Mouse (Mus musculus) kidney, adult 2 months (tissue): ENCODE measurements around the gene Rras. TPM values are rescaled to one million over a fixed set of nuclear protein-coding genes. Genes with fewer than 3 reads are reported as not detected.

Experiments used
- DNase-seq: peaks from one replicate; pipeline ENCODE4 v3.0.0; 2021
- H3K27ac ChIP-seq: fragments of 200-500 bp; 2 replicates; pipeline ENCODE4 v1.5.1; 2012; ENCODE audit warnings: low read depth, low read length, control low read depth, inconsistent platforms; ENCODE audit not compliant: insufficient read depth
- H3K27me3 ChIP-seq: fragments of 200-500 bp; replicated peaks from 2 replicates; pipeline ENCODE4 v1.6.1; 2012; ENCODE audit warnings: mild to moderate bottlenecking, moderate library complexity, low read length, inconsistent platforms; ENCODE audit not compliant: control insufficient read depth, insufficient read depth
- H3K36me3 ChIP-seq: fragments of 200-500 bp; 2 replicates; pipeline ENCODE4 v1.6.1; 2012; ENCODE audit warnings: mild to moderate bottlenecking, moderate library complexity, low read length, inconsistent platforms; ENCODE audit not compliant: control insufficient read depth, insufficient read depth
- H3K4me1 ChIP-seq: fragments of 200-500 bp; 2 replicates; pipeline ENCODE4 v1.6.1; 2011; ENCODE audit warnings: low read length; ENCODE audit not compliant: control insufficient read depth, insufficient read depth
- H3K4me3 ChIP-seq: fragments of 200-500 bp; 2 replicates; pipeline ENCODE4 v1.5.1; 2011; ENCODE audit warnings: mild to moderate bottlenecking, low read depth, low read length, control low read depth; ENCODE audit not compliant: insufficient read depth
- CTCF ChIP-seq: fragments of 200-500 bp; conservative IDR thresholded peaks from 2 replicates; pipeline ENCODE4 v1.5.1; 2011; ENCODE audit warnings: low read depth, mild to moderate bottlenecking, control low read depth, low read length, moderate library complexity, mixed read lengths; ENCODE audit not compliant: insufficient read depth, insufficient read length
- POLR2A ChIP-seq: fragments of 200-500 bp; IDR thresholded peaks from one replicate; pipeline ENCODE4 v1.6.1; 2011; ENCODE audit warnings: low read depth, low read length, control low read depth
- WGBS: fragments of 180-500 bp; shearing (Covaris S2); methylation state at CpG from one replicate; pipeline ENCODE4 v1.1.7; 2018; 5-methylcytosine and 5-hydroxymethylcytosine counted together
- polyA plus RNA-seq: library from polyadenylated mRNA; depleted of rRNA; stranded (reverse); fragments of >200 nt; gene quantifications from 2 replicates; pipeline ENCODE4 v1.2.3, GENCODE M21; 2012

Gene Rras
- polyA plus RNA-seq, 1 experiment, result 82.3 TPM

GRCm38 (mm10) chr7:45025601-45026220 lies 8.0 kb downstream of the Rras start:
- TF ChIP-seq CTCF, result no peak
- TF ChIP-seq POLR2A, result no peak
- no peak for DNase-seq
- WGBS, result 66% methylated on average over 8 of the region's 8 CpGs
- no peaks in the 10 kb centered on the region for H3K27me3 ChIP-seq
- H3K27ac ChIP-seq, result no peak overlapping the region
- H3K36me3 ChIP-seq, result peaks cover 1% of the 10 kb centered on the region
- H3K4me3 ChIP-seq, result no peak overlapping the region
- H3K4me1 ChIP-seq, result no peaks in the 10 kb centered on the region

GRCm38 (mm10) chr7:45026256-45026655 lies 8.5 kb downstream of the Rras start:
- H3K27ac ChIP-seq, result no peak overlapping the region
- no peak for TF ChIP-seq POLR2A
- no peak for TF ChIP-seq CTCF
- no peaks in the 10 kb centered on the region for H3K27me3 ChIP-seq
- H3K4me3 ChIP-seq, result no peak overlapping the region
- peaks cover 1% of the 10 kb centered on the region for H3K36me3 ChIP-seq
- no peaks in the 10 kb centered on the region for H3K4me1 ChIP-seq
- 59% methylated on average over 2 of the region's 2 CpGs for WGBS
- no peak for DNase-seq

- H3K36me3 ChIP-seq, result peaks cover 1% of the 10 kb centered on the region
- H3K4me3 ChIP-seq, result no peak overlapping the region
- DNase-seq, result no peak
- WGBS, result 82% methylated on average over 9 of the region's 9 CpGs
- no peak for TF ChIP-seq POLR2A
- no peak for TF ChIP-seq CTCF
- H3K4me1 ChIP-seq, result no peaks in the 10 kb centered on the region
- no peaks in the 10 kb centered on the region for H3K27me3 ChIP-seq
- no peak overlapping the region for H3K27ac ChIP-seq
Observed at GRCm38 (mm10) chr7:45027761-45028160, 10.0 kb downstream of the Rras start.

GRCm38 (mm10) chr7:45028351-45028750 lies 10.6 kb downstream of the Rras start:
- Histone ChIP-seq H3K27ac (no peak overlapping the region), H3K27me3 (no peaks in the 10 kb centered on the region), H3K36me3 (peaks cover 1% of the 10 kb centered on the region), H3K4me3 (no peak overlapping the region), H3K4me1 (no peaks in the 10 kb centered on the region)
- 70% methylated on average over 11 of the region's 11 CpGs for WGBS
- no peak for DNase-seq
- no peak for TF ChIP-seq POLR2A
- no peak for TF ChIP-seq CTCF

GRCm38 (mm10) chr7:45029995-45030394 lies 12.2 kb downstream of the Rras start:
- TF ChIP-seq CTCF (no peak), POLR2A (no peak)
- Histone ChIP-seq H3K4me1 (no peaks in the 10 kb centered on the region), H3K27me3 (no peaks in the 10 kb centered on the region), H3K36me3 (peaks cover 7% of the 10 kb centered on the region), H3K27ac (no peak overlapping the region), H3K4me3 (no peak overlapping the region)
- 88% methylated on average over 6 of the region's 6 CpGs for WGBS
- DNase-seq, result no peak

GRCm38 (mm10) chr7:45030857-45031256 lies 13.1 kb downstream of the Rras start:
- Histone ChIP-seq H3K4me1 (no peaks in the 10 kb centered on the region), H3K27me3 (no peaks in the 10 kb centered on the region), H3K27ac (no peak overlapping the region), H3K36me3 (peaks cover 7% of the 10 kb centered on the region), H3K4me3 (no peak overlapping the region)
- 96% methylated on average over 8 of the region's 8 CpGs for WGBS
- TF ChIP-seq POLR2A, result no peak
- TF ChIP-seq CTCF, result no peak
- DNase-seq, result no peak

GRCm38 (mm10) chr7:45033722-45034359 lies 16.1 kb downstream of the Rras start:
- no peak for DNase-seq
- no peaks in the 10 kb centered on the region for H3K4me1 ChIP-seq
- H3K36me3 ChIP-seq, result peaks cover 7% of the 10 kb centered on the region
- TF ChIP-seq CTCF (no peak), POLR2A (no peak)
- H3K27me3 ChIP-seq, result no peaks in the 10 kb centered on the region
- H3K4me3 ChIP-seq, result no peak overlapping the region
- 91% methylated on average over 19 of the region's 19 CpGs for WGBS
- no peak overlapping the region for H3K27ac ChIP-seq
